Mouse (Mus musculus): ENCODE data around the gene Ghrhr.

DNA sequence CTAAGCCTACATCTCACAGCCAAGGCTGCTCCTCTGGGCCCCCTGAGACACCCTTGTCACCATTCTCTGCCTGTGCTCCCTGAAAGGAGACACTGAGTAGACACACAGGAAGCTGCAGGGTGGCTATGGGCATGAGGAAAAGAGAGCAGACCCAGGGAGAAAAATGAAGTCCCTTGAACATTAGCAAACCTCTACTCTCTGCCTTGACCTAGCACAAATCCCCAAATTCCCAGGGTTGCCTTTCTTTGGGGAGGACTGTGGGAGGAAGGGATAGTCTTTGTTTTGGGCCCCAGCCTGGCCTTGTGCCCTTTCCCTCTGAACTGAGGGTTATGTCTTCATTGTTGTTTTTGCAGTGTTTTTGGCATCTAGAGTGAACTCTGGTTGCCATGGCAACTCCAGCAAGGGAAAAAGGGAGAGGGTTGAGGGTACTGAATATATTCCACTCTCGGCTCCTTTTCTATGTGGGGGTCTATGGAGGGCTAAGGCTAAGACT, 44.8 kb downstream of the Ghrhr start:
- TF ChIP-seq CTCF (IDR thresholded peaks at IDR 0.05; ENCODE audit: borderline replicate concordance, insufficient read depth, low read length) (no peak), POLR2A (IDR thresholded peaks at IDR 0.05; ENCODE audit: low read depth, low read length) (no peak)

Data from embryonic fibroblast, embryonic 13.5 days (primary cell).